Mouse (Mus musculus) ovary, postnatal 36 days (tissue): Measurements from ENCODE around the gene Rasgrp2.
A peak's percentile ranks its signal among the peaks of the same experiment; 100 is the strongest.

Experiments
- DNase-seq: peaks from one replicate; pipeline ENCODE4 v3.0.0; 2022; ENCODE audit warnings: low spot score, mixed read lengths

Rasgrp2 gene

DNA sequence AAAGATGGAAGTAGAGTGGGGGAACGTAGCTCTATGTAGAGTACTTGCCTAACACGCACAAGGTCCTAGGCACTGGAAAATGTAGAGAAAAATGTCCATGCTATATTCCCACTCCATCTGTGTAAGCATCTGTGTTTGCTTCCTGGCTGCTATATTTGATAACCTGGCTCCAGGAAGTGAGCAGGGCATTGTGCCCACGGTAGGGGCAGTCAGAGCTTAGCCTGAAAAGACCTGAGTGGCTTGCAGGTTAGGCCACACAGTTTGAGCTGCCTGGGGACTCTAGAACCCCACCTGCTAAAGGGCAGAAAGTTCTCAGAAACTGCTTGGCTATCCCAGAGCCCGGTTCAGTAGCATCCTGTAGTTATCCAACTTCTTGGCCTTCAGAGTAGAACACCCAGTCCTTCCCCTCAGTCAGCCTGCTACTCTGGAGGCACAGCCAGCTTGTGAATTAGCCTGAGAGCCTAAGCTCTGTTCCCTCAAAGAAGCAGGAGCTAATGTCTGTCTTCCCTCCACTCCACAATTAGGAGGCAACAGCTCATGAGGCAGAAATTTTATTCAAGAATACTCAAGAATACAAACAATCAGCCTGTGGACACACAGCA, 16.7 kb upstream of the Rasgrp2 start:
- no peak for DNase-seq

DNA sequence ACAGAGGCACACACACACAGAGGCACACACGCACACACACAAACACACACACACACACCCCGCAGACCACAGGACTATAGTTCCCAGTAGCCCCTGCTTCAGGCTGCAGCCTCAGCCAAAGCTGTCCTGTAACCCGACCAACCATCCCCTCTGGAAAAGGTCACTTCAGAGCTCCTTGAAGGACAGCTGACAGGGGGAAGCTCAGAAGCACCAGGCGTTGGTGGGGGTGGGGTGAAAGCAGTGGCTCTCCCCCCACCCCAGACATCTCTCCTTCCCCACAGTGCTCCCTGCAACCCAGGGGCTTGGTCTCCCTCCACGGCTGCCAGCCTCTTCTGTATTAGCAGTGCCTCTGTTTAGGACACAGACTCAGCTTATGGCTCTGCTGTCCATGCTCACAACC, 15.7 kb upstream of the Rasgrp2 start:
- DNase-seq: no peak

DNA sequence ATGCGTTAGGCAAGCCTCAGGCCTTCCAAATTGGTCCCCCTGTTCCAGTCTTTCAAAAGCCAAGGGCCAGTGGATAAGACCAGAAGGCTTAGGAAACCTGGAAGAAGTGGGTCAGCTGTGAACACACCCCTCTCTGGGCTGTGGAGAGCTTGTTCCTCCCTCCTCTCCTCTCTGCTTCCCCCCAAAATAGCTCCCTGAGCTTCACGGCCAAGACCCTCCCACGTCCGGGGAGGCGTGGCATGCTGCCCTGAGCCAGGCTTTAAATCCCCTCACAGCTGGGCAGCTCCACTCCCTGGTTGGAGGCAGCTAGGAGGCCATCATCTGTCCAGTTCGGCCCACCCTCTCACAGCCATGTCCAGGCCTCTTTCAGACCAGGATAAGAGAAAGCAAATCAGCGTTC, 15.0 kb upstream of the Rasgrp2 start, which contains the start of gene Pygm:
Gene Pygm (plus strand): TSS at position 272 of the 400 bp plus-strand sequence.
- DNase-seq: peak; percentile 70

DNA sequence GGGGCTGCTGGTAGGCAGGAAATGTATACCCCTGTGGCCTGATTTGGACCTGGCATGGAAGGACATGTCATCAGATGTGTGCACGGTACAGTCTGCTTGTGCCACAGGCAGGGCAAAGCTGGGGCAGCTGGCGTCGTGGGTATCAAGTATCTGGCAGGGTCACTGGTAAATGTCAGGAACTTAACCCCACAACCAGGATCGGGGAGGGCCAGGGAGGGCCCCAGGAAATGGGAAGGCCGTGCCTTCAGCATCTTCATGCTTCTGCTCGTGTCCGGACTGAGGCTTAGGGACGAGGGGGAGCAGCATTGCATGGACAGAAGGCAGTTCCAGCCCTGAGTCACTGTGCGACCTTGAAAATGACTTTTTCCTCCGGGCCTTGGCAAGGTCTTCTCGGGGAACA, 14.2 kb upstream of the Rasgrp2 start:
- no peak for DNase-seq

DNA sequence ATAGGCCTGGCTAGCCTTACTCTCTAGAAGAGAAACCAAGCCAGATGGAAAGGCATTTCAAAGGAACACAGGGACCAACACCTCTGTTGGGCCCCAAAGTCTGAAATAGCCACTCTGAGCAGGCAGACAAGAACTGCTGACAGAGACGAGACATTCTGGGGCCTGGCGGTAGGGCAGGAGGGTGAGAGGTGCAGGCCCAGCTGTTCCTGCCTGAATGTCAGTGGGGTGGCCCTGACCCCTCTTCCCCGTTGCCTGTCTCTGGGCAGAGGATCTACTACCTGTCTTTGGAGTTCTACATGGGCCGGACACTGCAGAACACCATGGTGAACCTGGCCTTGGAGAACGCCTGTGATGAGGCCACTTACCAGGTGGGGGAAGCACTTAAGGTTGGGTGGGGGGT, 13.7 kb upstream of the Rasgrp2 start:
- no peak for DNase-seq

DNA sequence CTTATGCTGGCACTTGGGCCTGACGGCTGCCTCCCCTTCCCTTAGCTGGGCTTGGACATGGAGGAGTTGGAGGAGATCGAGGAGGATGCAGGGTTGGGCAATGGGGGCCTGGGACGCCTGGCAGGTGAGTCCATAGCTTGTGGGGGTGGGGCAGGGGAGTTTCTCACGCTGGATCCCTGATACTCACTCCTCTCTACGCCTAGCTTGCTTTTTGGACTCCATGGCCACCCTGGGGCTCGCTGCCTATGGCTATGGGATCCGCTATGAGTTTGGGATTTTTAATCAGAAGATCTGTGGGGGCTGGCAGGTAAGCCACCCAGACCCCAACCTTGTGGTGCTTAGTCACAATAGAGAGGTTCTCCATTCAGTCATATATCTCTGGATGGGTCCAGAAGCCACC, 13.3 kb upstream of the Rasgrp2 start:
- DNase-seq: no peak

DNA sequence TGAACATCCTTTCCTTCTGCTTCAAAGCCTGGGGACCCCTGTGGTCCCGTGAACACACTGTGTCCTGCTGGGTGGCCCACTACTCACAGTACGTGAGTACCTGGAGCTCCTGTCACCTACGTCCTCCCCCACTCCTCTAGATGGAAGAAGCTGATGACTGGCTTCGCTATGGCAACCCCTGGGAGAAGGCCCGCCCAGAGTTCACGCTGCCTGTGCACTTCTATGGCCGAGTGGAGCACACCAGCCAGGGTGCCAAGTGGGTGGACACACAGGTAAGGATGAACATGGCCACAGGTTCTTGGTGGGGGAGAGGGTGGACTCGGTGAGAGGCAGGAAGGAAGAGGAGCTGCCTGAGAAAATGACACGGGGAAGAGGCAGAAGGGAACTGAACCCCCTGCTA, 12.9 kb upstream of the Rasgrp2 start:
- no peak for DNase-seq

DNA sequence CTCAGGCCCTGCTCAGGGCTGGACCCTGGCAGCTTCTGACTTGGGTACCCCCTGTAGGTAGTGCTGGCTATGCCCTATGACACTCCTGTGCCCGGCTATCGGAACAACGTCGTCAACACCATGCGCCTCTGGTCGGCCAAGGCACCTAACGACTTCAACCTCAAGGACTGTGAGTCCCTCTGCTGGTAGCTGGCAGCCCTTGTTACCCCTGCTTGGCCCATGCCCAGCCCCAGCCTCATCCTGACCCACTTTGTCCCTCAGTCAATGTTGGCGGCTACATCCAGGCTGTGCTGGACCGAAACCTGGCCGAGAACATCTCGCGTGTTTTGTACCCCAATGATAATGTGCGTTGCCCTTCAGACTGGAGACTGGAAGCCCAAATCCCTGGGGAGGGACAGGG, 11.1 kb upstream of the Rasgrp2 start:
- DNase-seq: no peak

DNA sequence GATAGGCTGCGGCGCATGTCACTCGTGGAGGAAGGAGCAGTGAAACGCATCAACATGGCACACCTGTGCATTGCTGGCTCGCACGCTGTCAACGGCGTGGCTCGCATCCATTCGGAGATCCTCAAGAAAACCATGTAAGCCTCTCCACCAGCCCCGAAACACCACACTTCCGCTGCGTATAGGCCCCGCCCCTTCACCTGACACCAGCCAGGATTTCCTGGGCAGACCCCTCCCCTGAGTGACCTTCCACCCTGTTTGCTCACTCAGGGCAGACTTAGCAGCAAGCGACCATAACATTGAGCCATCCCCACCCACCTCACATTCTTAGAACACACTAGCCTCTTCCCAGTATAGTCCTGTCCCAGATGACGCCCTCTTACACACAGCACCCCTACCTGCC, 9.3 kb upstream of the Rasgrp2 start:
- DNase-seq: no peak

DNA sequence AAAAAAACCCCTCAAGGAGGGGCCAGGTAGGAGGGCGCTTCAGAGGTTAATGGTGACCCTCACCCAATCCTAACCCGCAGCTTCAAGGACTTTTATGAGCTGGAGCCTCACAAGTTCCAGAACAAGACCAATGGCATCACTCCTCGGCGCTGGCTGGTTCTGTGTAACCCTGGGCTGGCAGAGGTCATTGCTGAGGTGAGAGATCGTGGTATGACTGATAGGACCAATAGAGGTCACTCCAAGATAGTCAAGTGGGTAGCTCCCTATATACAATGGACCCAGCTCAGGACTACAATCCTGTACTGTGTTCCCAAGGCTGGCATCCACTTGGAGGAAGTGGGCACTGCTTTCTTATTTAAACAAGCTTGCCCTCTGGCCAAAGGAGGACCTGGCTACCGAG, 8.9 kb upstream of the Rasgrp2 start:
- DNase-seq: no peak

DNA sequence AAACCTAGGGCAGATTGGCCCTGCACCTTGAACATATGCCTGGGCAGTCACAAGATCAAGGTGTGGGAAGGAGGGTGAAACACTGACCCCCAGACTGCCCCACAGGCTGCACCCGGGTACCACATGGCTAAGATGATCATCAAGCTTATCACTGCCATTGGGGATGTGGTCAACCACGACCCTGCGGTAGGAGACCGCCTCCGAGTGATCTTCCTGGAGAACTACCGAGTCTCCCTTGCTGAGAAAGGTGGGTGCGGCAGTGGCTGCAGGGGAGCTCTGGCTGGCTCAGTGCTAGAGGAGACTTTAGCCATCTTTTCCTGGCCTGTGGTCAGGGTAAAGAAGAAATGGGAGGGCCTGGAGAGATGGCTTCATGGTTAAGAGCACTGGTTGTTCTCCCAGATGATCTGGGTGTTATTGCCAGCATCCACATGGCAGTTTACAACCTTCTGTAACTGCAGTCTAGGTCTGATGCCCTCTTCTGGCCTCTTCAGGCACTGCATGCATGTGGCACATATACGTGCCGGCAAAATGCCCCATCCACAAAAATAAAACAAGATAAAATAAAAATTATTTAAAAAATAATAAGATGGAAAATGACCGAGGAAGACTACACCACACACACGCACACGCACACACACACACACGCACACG, 6.3 kb upstream of the Rasgrp2 start:
- no peak for DNase-seq

DNA sequence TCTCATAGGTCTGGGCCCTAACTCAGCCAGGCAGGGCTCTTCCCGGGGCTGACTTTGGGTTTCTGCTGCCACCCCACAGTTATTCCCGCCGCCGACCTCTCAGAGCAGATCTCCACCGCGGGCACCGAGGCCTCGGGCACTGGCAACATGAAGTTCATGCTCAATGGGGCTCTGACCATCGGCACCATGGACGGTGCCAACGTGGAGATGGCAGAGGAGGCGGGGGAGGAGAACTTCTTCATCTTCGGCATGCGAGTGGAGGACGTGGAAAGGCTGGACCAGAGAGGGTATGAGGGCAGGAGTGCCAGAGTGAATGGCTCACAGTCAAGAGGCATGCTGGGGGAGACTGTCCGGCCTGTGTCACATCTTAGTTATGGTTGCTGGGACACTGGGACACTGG, 5.5 kb upstream of the Rasgrp2 start:
- DNase-seq: no peak

DNA sequence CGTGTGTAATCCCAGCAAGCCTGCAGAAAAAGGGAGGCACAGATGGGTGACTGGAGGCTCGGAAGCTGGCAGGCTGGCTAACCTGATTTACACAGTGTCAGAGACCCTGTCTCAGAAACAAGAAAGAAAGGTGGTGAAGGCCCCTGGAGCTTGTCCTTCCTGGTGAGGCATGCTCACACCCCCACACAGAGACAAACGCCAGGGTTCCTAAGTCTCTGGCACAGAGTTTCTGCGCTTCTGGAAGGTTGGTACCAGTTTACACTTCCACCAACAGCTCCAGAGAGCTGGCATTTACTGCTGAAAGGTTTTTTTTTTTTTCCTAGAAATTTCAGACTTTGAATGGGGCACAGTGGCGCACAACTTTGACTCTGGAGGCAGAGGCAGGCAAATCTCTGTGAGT, 2.9 kb upstream of the Rasgrp2 start:
- DNase-seq: no peak

DNA sequence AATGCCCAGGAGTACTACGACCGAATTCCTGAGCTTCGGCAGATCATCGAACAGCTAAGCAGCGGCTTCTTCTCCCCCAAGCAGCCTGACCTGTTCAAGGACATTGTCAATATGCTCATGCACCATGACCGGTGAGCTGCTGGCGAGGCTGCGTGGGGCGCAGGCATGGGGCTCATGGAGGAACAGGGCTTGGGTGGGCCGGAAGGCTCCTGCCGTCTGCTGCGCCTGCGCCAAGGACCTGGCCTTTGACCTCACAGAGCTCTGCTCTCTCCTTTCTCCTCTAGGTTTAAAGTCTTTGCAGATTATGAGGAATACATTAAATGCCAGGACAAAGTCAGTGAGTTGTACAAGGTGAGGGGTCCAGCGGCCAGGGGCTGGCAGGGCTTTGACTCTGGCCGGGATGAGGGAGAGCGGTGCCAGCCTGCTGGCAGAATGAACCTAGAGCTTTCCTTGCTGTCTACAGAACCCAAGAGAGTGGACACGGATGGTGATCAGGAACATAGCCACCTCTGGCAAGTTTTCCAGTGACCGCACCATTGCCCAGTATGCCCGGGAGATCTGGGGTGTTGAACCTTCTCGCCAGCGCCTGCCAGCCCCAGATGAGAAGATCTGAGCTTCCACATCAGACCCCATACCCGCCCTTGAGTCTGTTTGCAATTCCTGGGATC, 1.4 kb upstream of the Rasgrp2 start:
- no peak for DNase-seq

DNA sequence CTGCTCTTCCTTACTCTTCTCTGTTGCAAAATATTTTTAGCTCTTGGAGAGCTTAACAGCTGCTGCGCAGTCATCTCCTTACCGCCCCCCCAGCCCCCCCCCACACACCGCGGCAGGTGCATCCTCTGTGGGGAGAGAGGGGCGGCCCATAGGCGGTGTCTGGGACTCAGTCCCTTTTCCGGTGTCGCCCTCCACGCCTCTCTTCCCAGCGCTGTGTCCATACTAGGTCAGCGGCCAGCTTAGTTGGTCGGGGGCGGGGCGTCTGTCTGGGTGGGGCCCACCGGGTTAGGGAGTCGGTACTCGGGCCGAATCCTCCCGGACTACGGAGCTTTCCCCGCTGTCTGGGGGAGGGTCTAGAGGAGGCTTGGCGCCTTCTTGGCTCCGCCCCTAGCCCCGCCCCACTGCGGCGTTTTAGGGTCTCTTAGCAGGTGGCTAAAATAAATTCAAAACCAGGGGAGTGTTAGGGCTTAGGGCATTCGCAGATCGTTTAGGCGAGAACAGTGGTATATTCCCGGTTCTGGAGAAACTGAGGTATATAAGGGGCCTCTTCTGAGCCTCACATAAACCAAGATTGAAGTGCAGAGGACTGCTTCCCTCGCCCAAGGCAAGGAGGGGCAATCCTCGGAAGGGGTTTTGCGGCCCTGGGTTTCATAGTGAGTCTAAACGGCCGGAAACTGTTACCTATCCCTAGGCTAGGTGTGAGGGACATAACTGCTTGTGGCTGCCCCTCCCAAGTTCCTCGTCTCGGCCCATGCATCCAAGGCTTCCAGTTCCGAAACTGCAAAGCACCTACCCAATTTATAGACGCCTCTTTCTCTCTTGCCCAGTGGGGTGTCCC, 474 bp upstream of the Rasgrp2 start:
- peak; percentile 61 for DNase-seq

DNA sequence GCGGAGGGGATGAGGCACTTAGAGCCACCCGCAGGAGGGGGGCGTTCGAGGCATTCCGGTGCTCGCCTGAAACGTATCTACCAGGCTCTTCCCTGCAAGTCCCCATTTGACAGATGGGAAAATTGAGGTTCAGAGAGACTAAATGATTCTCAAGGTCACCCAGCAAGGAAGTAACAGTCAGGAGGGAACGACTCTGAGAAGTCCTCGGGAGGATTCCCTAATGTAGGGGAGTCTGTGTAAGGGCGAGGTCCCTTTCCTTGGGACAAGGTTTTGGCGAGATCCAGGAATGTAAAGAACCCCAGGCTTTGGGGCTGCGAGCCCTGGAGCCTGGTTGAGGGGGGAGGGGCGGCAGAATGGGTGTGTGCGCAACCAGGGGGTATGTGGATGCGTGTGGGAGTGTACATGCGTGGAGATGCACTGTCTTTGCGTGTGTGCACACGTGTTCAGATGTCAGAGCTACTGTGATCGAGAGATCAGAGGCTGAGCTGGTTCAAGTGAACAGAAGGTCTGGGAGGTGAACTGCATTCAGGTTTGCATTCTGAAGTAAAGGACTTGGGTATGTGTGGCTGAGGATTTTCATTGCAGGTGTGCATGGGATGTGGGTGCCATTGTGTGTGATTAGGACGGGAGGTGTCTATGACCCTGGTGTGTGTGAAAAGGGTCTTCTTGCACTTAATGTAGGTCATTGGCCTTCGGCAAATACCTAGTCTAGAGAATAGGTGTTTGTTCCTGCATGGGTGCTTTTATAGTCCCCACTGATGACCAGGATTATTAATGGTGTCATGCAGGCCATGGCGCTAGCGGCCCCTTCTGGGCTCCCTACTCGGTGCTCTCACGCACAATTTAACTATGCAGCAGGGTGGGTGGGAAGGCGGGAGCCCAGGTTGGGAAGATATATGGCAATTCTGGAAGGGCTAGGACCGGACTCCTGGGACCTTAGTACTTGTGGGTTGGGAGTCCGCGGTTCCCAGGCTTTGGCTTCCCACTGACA, 1.3 kb downstream of the Rasgrp2 start:
- no peak for DNase-seq

DNA sequence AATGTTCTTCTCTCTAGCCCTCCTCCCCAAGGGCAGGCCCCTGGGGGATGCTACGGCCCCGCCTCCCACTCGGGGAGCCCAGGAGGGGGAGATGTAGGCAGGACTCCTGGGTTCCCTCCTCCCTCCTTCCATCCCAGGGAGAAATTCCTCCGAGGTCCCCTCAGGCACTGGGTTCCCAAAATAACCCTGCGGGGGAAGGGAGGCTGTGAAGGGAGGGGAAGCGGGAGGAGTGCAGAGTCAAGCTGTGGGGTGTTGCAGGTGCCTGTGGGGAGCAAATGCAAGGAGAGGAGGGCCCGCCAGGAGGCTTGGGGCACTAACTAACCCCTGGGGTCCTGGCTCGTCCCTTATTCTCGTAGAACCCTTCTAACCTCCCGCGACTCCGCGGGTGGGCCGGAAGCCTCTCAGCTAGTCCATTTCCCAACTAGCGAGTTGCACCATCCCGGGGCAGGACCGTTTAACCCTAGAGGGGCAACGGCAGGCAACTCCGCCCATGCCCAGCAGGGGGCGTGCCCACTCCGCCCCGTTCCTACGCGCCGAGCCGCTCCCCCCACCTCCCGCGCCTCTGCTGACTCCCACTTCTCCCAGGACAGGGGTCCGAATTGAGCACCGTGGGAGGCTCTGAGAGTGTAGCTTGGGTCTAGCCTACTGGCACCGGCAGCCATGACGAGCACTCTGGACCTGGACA, 2.1 kb downstream of the Rasgrp2 start:
- peak; percentile 74 for DNase-seq

DNA sequence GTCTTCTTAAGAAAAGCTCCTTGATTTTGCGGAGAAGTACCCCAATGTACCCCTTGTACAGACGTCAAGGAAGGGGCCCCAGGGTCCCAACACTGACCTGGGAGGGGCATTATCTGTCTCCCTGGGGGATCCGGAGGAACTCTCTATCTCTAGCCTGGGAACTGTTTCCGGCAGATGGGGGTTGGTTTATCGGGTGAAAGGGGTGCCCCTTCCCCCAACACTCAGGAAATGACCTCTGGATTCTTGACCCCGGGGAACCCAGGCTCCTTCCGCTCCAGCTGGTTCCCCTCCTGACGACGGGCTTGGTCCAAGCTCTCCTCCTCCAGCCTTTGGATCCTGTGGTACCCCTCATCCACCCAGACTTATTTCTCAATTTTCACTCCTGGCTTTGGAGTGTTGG, 2.8 kb downstream of the Rasgrp2 start:
- no peak for DNase-seq

DNA sequence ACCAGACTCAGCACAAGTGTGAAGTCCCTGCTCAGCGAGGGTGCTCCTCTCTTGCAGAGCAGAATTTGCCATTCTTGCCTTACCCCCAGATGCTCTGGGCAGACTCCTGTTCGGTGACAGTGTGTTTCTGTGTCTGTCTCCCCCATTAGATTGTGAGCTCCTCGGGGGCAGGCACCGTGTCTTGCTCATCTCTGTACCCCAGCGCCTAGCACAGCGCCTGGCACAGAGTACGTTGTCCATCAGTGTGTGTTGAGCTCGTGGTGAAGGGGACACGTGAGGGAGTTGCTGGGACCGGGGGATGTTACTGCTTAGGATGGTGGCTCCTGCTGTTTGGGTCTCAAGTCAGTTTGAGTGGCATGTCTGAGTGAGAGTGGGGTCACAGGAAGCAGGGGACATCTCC, 4.7 kb downstream of the Rasgrp2 start:
- DNase-seq: no peak

DNA sequence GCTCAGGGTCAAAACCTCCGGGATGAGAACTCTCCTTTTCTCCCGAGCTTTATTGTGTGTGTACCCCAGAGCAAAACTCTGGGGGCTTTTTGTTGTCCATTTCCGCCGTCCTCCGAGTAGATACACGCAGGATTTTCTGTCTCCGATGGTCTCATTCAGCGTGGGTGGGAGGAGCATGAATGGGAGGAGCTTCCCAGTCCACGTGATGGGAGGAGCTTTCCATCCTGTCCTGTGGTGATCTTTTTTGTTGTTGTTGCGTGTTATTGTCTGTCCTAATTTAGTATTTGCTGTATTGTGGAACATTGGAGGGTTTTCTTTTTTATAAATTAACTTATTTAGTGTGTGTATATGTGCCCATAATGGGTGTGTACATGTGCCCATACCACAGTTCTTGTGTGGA, 6.3 kb downstream of the Rasgrp2 start:
- DNase-seq: no peak

DNA sequence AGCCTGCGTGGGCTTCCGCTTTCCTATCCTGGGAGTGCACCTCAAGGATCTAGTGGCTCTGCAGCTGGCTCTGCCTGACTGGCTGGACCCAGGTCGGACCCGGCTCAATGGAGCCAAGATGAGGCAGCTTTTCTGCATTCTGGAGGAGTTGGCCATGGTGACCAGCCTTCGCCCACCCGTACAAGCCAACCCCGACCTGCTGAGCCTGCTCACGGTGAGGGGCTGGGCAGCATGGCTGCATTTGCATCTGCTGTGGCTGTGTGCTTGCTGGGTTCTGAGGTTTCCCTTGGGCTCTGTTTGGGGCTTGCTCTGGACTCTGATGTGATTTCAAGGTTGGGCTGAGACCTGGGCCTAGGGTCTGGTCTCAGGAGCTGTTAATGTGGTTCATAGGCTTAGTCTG, 8.0 kb downstream of the Rasgrp2 start:
- no peak for DNase-seq
